ENCODE assay signal across 9 mouse cellular contexts in the genomic region with DNA sequence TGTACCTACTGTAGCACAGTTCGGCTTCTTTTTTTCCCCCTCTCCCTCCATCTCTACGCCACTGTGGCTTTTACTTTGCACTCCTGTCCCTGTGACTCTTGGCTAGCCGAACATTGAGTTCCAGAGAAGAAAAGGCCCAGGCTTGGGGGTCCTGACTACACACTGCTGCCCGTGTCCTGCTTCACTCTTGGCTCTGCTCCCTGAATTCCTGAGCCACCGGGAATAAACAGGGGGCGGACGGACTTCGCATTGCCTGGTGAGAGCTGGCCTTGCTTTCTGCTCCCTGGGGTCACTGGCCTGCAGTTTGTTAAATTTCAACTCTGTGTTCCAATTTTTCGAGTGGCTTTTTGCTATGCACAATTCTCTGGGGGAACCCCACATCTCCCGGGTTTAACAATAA. TPM values are rescaled to one million over a fixed set of nuclear protein-coding genes. Genes with fewer than 3 reads are reported as not detected.
DNase-seq lines count a peak whose midpoint lies in the region; ATAC-seq and TF ChIP-seq lines count a peak whose summit lies in the region.
"Had no signal": no experiment of that assay in that cellular context is flagged by ENCODE, and none has a peak within 500 bp of the region (broad histone marks: within the 10 kb centered on the region; RNA-seq: fewer than 3 reads in every experiment).

No protein-coding gene starts in this region.

- 28% methylated on average over 10 of the region's 10 CpGs for WGBS in hindbrain, embryonic 11.5 days
- WGBS in limb, embryonic 12.5 days = 29% methylated on average over 10 of the region's 10 CpGs
- 42% methylated on average over 10 of the region's 10 CpGs for whole genome bisulfite sequencing in olfactory bulb, adult 2 months
- 33% methylated on average over 10 of the region's 10 CpGs for WGBS in forebrain, embryonic 11.5 days

- no peaks in the 10 kb centered on the region for H3K9me3 ChIP-seq in hindbrain, embryonic 11.5 days (ENCODE audit: control insufficient read depth, low read length)
- no peaks in the 10 kb centered on the region for H3K9me3 ChIP-seq in limb, embryonic 12.5 days
- no peaks in the 10 kb centered on the region for H3K9me3 ChIP-seq in forebrain, embryonic 11.5 days (ENCODE audit: control insufficient read depth, low read length)
- H3K9me3 ChIP-seq: G1E had no signal

- no peak overlapping the region for H3K4me2 ChIP-seq in hindbrain, embryonic 11.5 days (replicated peaks; ENCODE audit: low read depth, low read length)
- H3K4me2 ChIP-seq in limb, embryonic 12.5 days = peak overlapping the region; percentile 16; the same call in 1 of the 2 replicates
- no peak overlapping the region for H3K4me2 ChIP-seq in forebrain, embryonic 11.5 days (ENCODE audit: low read depth, low read length, severe bottlenecking)

- DNase-seq in layer of hippocampus, adult 2 months (ENCODE audit: low spot score in 2 of 2) = no peak
- DNase-seq in layer of hippocampus, adult 18-20 months (ENCODE audit: low spot score in 2 of 2) = no peak
- DNase-seq in hindbrain, embryonic 11.5 days (ENCODE audit: low spot score) = no peak
- no peak for DNase-seq in urinary bladder, adult 18-20 months (ENCODE audit: low spot score in 2 of 2)
- DNase-seq in forebrain, embryonic 11.5 days (ENCODE audit: low spot score) = no peak

- no peak for ATAC-seq in hindbrain, embryonic 11.5 days (ENCODE audit: low FRiP score)
- no peak for ATAC-seq in limb, embryonic 12.5 days (ENCODE audit: insufficient number of reproducible peaks, insufficient read depth, low FRiP score, low TSS enrichment, low read depth)
- ATAC-seq in activated CD4-positive, CD25-positive, alpha-beta regulatory T cell, adult 4 months = no peak
- ATAC-seq in forebrain, embryonic 11.5 days (replicated peaks; ENCODE audit: low FRiP score) = no peak

- H3K27ac ChIP-seq in layer of hippocampus, adult 2 months = peak overlapping the region; percentile 80
- 0 out of 2 replicates have a peak overlapping the region, but pooled peaks have one; percentile 12 for H3K27ac ChIP-seq in hindbrain, embryonic 11.5 days (ENCODE audit: low read depth, low read length)
- H3K27ac ChIP-seq in limb, embryonic 12.5 days = peak overlapping the region; percentile 88
- H3K27ac ChIP-seq in olfactory bulb, adult 2 months (ENCODE audit: insufficient read depth, low read depth, low read length) = peak overlapping the region; percentile 64
- no peak overlapping the region for H3K27ac ChIP-seq in forebrain, embryonic 11.5 days (ENCODE audit: low read depth, low read length)

- TF ChIP-seq CTCF in layer of hippocampus, adult 2 months (conservative IDR thresholded peaks at IDR 0.05) = no peak
- TF ChIP-seq CTCF in olfactory bulb, adult 2 months (IDR thresholded peaks at IDR 0.05; ENCODE audit: insufficient read depth, low read depth, low read length) = no peak

- no peaks in the 10 kb centered on the region for H3K4me1 ChIP-seq in hindbrain, embryonic 11.5 days (replicated peaks; ENCODE audit: control insufficient read depth, insufficient read depth, low read length)
- peaks cover 43% of the 10 kb centered on the region for H3K4me1 ChIP-seq in limb, embryonic 12.5 days (replicated peaks)
- H3K4me1 ChIP-seq in olfactory bulb, adult 2 months (ENCODE audit: control insufficient read depth, insufficient read depth, low read length) = peaks cover 14% of the 10 kb centered on the region
- no peaks in the 10 kb centered on the region; the same call in 1 of the 2 replicates for H3K4me1 ChIP-seq in forebrain, embryonic 11.5 days (replicated peaks; ENCODE audit: control insufficient read depth, insufficient read depth, low read length)

- no peaks in the 10 kb centered on the region for H3K36me3 ChIP-seq in hindbrain, embryonic 11.5 days (ENCODE audit: control insufficient read depth, insufficient read depth, low read length)
- no peaks in the 10 kb centered on the region for H3K36me3 ChIP-seq in limb, embryonic 12.5 days
- no peaks in the 10 kb centered on the region for H3K36me3 ChIP-seq in forebrain, embryonic 11.5 days (ENCODE audit: control insufficient read depth, insufficient read depth, low read length)
- H3K36me3 ChIP-seq: G1E had no signal

- no peak overlapping the region for H3K4me3 ChIP-seq in layer of hippocampus, adult 2 months
- H3K4me3 ChIP-seq in hindbrain, embryonic 11.5 days (ENCODE audit: low read depth, low read length) = no peak overlapping the region
- no peak overlapping the region for H3K4me3 ChIP-seq in limb, embryonic 12.5 days (replicated peaks)
- H3K4me3 ChIP-seq in olfactory bulb, adult 2 months (ENCODE audit: insufficient read depth, low read depth, low read length) = no peak overlapping the region
- H3K4me3 ChIP-seq in forebrain, embryonic 11.5 days (ENCODE audit: low read depth, low read length) = no peak overlapping the region

- no peak overlapping the region for H3K9ac ChIP-seq in hindbrain, embryonic 11.5 days (ENCODE audit: low read depth, low read length)
- H3K9ac ChIP-seq in limb, embryonic 12.5 days (replicated peaks) = no peak overlapping the region
- H3K9ac ChIP-seq in forebrain, embryonic 11.5 days (ENCODE audit: low read length) = no peak overlapping the region

- H3K27me3 ChIP-seq in hindbrain, embryonic 11.5 days (ENCODE audit: control insufficient read depth, insufficient read depth, low read length) = peaks cover 2% of the 10 kb centered on the region; the same call in 1 of the 2 replicates
- no peaks in the 10 kb centered on the region for H3K27me3 ChIP-seq in limb, embryonic 12.5 days
- no peaks in the 10 kb centered on the region for H3K27me3 ChIP-seq in forebrain, embryonic 11.5 days (ENCODE audit: control insufficient read depth, insufficient read depth, low read length)

- no peak for TF ChIP-seq POLR2A in olfactory bulb, adult 2 months (IDR thresholded peaks at IDR 0.05; ENCODE audit: insufficient read depth, low read depth, low read length)

RNA-seq across cellular contexts. Expression of a gene that starts 30.1 kb away (rescaled TPM):
- total RNA-seq in layer of hippocampus, adult 2 months (2021) = 1 to 10 TPM in 1 of 2 experiments, under 1 TPM in 1; 0.96 to 1.7 TPM
- total RNA-seq in layer of hippocampus, adult 18-20 months (2021) = 1 to 10 TPM; 1.3 to 2.0 TPM
- polyA plus RNA-seq in hindbrain, embryonic 11.5 days (2014; fragmentation: Nextera tagmentation; extraction: Ambion mirVana) = 1.4 and 2.1 TPM in 2 replicates
- polyA plus RNA-seq in limb, embryonic 12.5 days (2016; fragmentation: Nextera tagmentation; extraction: Ambion mirVana) = 1.8 and 2.2 TPM in 2 replicates
- not detected in 2 replicates for polyA plus RNA-seq in olfactory bulb, adult 2 months (2012; ENCODE audit: insufficient read depth, insufficient read length, low replicate concordance, missing spikeins)
- not detected for polyA plus RNA-seq in activated CD4-positive, CD25-positive, alpha-beta regulatory T cell, adult 4 months (2017; shearing (Covaris generic))
- 1.5 and 1.8 TPM in 2 replicates for polyA plus RNA-seq in forebrain, embryonic 11.5 days (2014; fragmentation: Nextera tagmentation; extraction: Ambion mirVana)
